Mouse (Mus musculus): Measurements from ENCODE around the gene Xpa. TPM values are rescaled to one million over a fixed set of nuclear protein-coding genes. Genes with fewer than 3 reads are reported as not detected.
A peak's percentile ranks its signal among the peaks of the same experiment; 100 is the strongest.

Xpa gene
- total and polyA plus RNA-seq, 3 experiments: 14.5 to 21.1 (median 17.2) TPM

GRCm38 (mm10) chr4:46126541-46126940, 69.6 kb downstream of the Xpa start:
- ATAC-seq (ENCODE audit: extremely low read depth, insufficient number of reproducible peaks, low FRiP score, poor library complexity, severe bottlenecking) (peak; percentile 60), DNase-seq (ENCODE audit: low spot score) (peak; percentile 36)
- H3K27me3 ChIP-seq (ENCODE audit: insufficient read depth, low read length): no peaks in the 10 kb centered on the region
- peaks cover 90% of the 10 kb centered on the region for H3K36me3 ChIP-seq (replicated peaks)
- TF ChIP-seq CTCF (IDR thresholded peaks at IDR 0.05; ENCODE audit: low read depth, low read length): peak; percentile 79
- no peak for TF ChIP-seq GATA1 (IDR thresholded peaks at IDR 0.05; ENCODE audit: borderline replicate concordance, low read length)
- H3K4me3 ChIP-seq (ENCODE audit: low read depth, low read length): no peak overlapping the region
- H3K9me3 ChIP-seq (replicated peaks): no peaks in the 10 kb centered on the region
- peaks cover 8% of the 10 kb centered on the region; the same call in 1 of the 2 replicates for H3K4me1 ChIP-seq (ENCODE audit: insufficient read depth, low read depth, low read length)

GRCm38 (mm10) chr4:46123358-46123757, 72.8 kb downstream of the Xpa start:
- no peak overlapping the region for H3K4me3 ChIP-seq (ENCODE audit: low read depth, low read length)
- no peaks in the 10 kb centered on the region for H3K27me3 ChIP-seq (ENCODE audit: insufficient read depth, low read length)
- no peak for ATAC-seq (ENCODE audit: extremely low read depth, insufficient number of reproducible peaks, low FRiP score, poor library complexity, severe bottlenecking)
- peaks cover 93% of the 10 kb centered on the region for H3K36me3 ChIP-seq (replicated peaks)
- no peak for DNase-seq (ENCODE audit: low spot score)
- H3K4me1 ChIP-seq (ENCODE audit: insufficient read depth, low read depth, low read length): peaks cover 5% of the 10 kb centered on the region; the same call in 1 of the 2 replicates
- TF ChIP-seq GATA2 (IDR thresholded peaks at IDR 0.05; ENCODE audit: borderline replicate concordance, low read depth, low read length) (no peak), POLR2AphosphoS5 (IDR thresholded peaks at IDR 0.05; ENCODE audit: insufficient replicate concordance, low read depth, low read length) (no peak), CTCF (IDR thresholded peaks at IDR 0.05; ENCODE audit: low read depth, low read length) (no peak), GATA1 (IDR thresholded peaks at IDR 0.05; ENCODE audit: borderline replicate concordance, low read length) (no peak), TAL1 (conservative IDR thresholded peaks at IDR 0.05; ENCODE audit: low read depth, low read length) (no peak)
- H3K9me3 ChIP-seq (replicated peaks): no peaks in the 10 kb centered on the region

GRCm38 (mm10) chr4:46120767-46121166, 75.3 kb downstream of the Xpa start:
- ATAC-seq (ENCODE audit: extremely low read depth, insufficient number of reproducible peaks, low FRiP score, poor library complexity, severe bottlenecking) (no peak), DNase-seq (ENCODE audit: low spot score) (no peak)
- peaks cover 98% of the 10 kb centered on the region for H3K36me3 ChIP-seq (replicated peaks)
- no peaks in the 10 kb centered on the region for H3K9me3 ChIP-seq (replicated peaks)
- no peaks in the 10 kb centered on the region for H3K4me1 ChIP-seq (ENCODE audit: insufficient read depth, low read depth, low read length)
- TF ChIP-seq GATA1 (IDR thresholded peaks at IDR 0.05; ENCODE audit: borderline replicate concordance, low read length) (no peak), TAL1 (conservative IDR thresholded peaks at IDR 0.05; ENCODE audit: low read depth, low read length) (no peak), POLR2AphosphoS5 (IDR thresholded peaks at IDR 0.05; ENCODE audit: insufficient replicate concordance, low read depth, low read length) (no peak), CTCF (IDR thresholded peaks at IDR 0.05; ENCODE audit: low read depth, low read length) (no peak), GATA2 (IDR thresholded peaks at IDR 0.05; ENCODE audit: borderline replicate concordance, low read depth, low read length) (no peak)
- no peak overlapping the region for H3K4me3 ChIP-seq (ENCODE audit: low read depth, low read length)
- no peaks in the 10 kb centered on the region for H3K27me3 ChIP-seq (ENCODE audit: insufficient read depth, low read length)

GRCm38 (mm10) chr4:46119514-46120094, 76.5 kb downstream of the Xpa start:
- Histone ChIP-seq H3K27me3 (ENCODE audit: insufficient read depth, low read length) (no peaks in the 10 kb centered on the region), H3K9me3 (replicated peaks) (no peaks in the 10 kb centered on the region), H3K4me1 (ENCODE audit: insufficient read depth, low read depth, low read length) (no peaks in the 10 kb centered on the region), H3K36me3 (replicated peaks) (peaks cover 97% of the 10 kb centered on the region), H3K4me3 (ENCODE audit: low read depth, low read length) (no peak overlapping the region)
- DNase-seq (ENCODE audit: low spot score) (no peak), ATAC-seq (ENCODE audit: extremely low read depth, insufficient number of reproducible peaks, low FRiP score, poor library complexity, severe bottlenecking) (no peak)
- TF ChIP-seq POLR2AphosphoS5 (IDR thresholded peaks at IDR 0.05; ENCODE audit: insufficient replicate concordance, low read depth, low read length) (no peak), GATA1 (IDR thresholded peaks at IDR 0.05; ENCODE audit: borderline replicate concordance, low read length) (no peak), GATA2 (IDR thresholded peaks at IDR 0.05; ENCODE audit: borderline replicate concordance, low read depth, low read length) (no peak), TAL1 (conservative IDR thresholded peaks at IDR 0.05; ENCODE audit: low read depth, low read length) (no peak), CTCF (IDR thresholded peaks at IDR 0.05; ENCODE audit: low read depth, low read length) (no peak)

DNA sequence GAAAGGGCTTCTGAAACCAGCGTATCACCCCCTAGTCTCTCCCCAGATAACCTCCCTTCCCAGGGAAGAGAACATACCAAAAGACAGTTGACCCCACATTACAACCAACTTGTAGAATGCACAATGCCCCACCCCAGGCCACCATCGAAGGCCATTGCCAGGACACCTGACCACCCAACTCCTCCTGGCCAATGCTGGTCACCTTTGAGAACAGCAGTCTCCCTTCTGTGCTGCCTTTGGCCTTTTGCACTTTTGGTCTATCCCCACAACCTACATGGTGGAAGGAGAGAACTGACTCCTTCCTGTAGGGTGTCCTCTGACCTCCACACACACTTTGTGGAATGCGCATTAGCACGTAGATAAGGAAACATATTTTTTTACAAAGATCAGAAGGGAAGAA, 78.6 kb downstream of the Xpa start:
- H3K9me3 ChIP-seq (replicated peaks): no peaks in the 10 kb centered on the region
- no peaks in the 10 kb centered on the region for H3K27me3 ChIP-seq (ENCODE audit: insufficient read depth, low read length)
- no peak overlapping the region for H3K4me3 ChIP-seq (ENCODE audit: low read depth, low read length)
- ATAC-seq (ENCODE audit: extremely low read depth, insufficient number of reproducible peaks, low FRiP score, poor library complexity, severe bottlenecking) (no peak), DNase-seq (ENCODE audit: low spot score) (no peak)
- H3K36me3 ChIP-seq (replicated peaks): peaks cover 95% of the 10 kb centered on the region
- no peak for TF ChIP-seq CTCF (IDR thresholded peaks at IDR 0.05; ENCODE audit: low read depth, low read length)
- no peak for TF ChIP-seq GATA2 (IDR thresholded peaks at IDR 0.05; ENCODE audit: borderline replicate concordance, low read depth, low read length)
- no peak for TF ChIP-seq POLR2AphosphoS5 (IDR thresholded peaks at IDR 0.05; ENCODE audit: insufficient replicate concordance, low read depth, low read length)
- no peak for TF ChIP-seq GATA1 (IDR thresholded peaks at IDR 0.05; ENCODE audit: borderline replicate concordance, low read length)
- TF ChIP-seq TAL1 (conservative IDR thresholded peaks at IDR 0.05; ENCODE audit: low read depth, low read length): no peak
- H3K4me1 ChIP-seq (ENCODE audit: insufficient read depth, low read depth, low read length): no peaks in the 10 kb centered on the region

DNA sequence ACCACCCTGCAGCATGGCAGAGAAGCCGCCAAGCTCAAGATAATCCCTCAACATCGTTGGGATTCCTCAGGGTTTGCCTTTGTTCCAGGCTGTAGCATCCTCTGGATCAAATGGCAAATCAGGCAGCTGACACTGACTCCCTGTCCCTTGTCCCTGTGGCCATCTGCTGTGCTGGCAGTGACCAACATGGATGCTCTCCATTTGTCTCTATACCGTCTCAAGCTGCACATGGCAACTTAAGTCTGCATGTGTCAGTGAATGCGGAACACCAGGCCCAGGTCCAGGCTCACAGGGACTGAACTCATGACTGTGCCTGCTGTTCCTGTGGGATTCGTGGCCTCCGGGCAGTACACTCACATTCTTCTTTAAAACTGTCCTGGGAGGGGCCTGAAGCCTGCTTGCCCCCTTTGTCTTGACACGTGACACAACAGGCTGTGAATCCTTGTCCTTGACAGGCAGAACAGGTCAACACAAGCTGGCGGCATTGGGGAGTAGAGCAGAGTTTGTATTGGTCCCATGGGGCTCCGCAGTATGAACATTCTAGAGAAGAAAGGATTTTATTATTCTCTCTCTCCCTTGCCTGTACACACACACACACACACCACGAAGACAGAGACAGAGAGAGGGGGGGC, 79.5 kb downstream of the Xpa start:
- DNase-seq (ENCODE audit: low spot score): no peak
- no peak for TF ChIP-seq GATA1 (IDR thresholded peaks at IDR 0.05; ENCODE audit: borderline replicate concordance, low read length)
- TF ChIP-seq CTCF (IDR thresholded peaks at IDR 0.05; ENCODE audit: low read depth, low read length): no peak
- no peak for TF ChIP-seq POLR2AphosphoS5 (IDR thresholded peaks at IDR 0.05; ENCODE audit: insufficient replicate concordance, low read depth, low read length)
- no peak for TF ChIP-seq TAL1 (conservative IDR thresholded peaks at IDR 0.05; ENCODE audit: low read depth, low read length)
- no peak for TF ChIP-seq GATA2 (IDR thresholded peaks at IDR 0.05; ENCODE audit: borderline replicate concordance, low read depth, low read length)
- Histone ChIP-seq H3K4me3 (ENCODE audit: low read depth, low read length) (no peak overlapping the region), H3K36me3 (replicated peaks) (peaks cover 86% of the 10 kb centered on the region), H3K27me3 (ENCODE audit: insufficient read depth, low read length) (no peaks in the 10 kb centered on the region), H3K4me1 (ENCODE audit: insufficient read depth, low read depth, low read length) (no peaks in the 10 kb centered on the region), H3K9me3 (replicated peaks) (no peaks in the 10 kb centered on the region)
- no peak for ATAC-seq (ENCODE audit: extremely low read depth, insufficient number of reproducible peaks, low FRiP score, poor library complexity, severe bottlenecking)

Data from G1E (cell line).